Comparison of ENCODE assay signal across 15 mouse cellular contexts in the genomic region with DNA sequence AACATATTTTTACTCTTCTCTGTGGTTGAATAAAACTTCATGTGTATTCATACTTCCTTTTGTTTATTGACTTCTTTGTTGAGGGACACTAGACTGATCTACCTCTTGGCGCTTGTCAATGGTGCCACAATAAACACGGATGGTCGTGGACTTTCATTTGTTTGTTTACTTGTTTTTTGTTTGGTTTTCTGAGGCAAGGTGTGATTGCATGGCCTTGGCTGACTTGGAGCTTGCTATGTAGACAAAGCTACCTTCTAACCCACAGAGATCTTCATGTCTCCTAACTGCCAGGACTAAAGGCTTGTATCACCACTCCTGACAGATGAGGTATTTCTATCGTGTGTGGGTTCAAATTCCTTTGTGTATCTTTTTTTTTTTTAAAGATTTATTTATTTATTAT. TPM values are rescaled to one million over a fixed set of nuclear protein-coding genes. Genes with fewer than 3 reads are reported as not detected.
DNase-seq lines count a peak whose midpoint lies in the region; TF ChIP-seq lines count a peak whose summit lies in the region.
"Had no signal": no experiment of that assay in that cellular context is flagged by ENCODE, and none has a peak within 500 bp of the region (broad histone marks: within the 10 kb centered on the region; RNA-seq: fewer than 3 reads in every experiment).

No protein-coding gene starts in this region.

- WGBS in liver, adult 2 months: 26% methylated on average over 4 of the region's 4 CpGs

- no peak for TF ChIP-seq POLR2A in liver, adult 2 months (IDR thresholded peaks at IDR 0.05; ENCODE audit: extremely low read depth, insufficient read depth, low read length)

- H3K27ac ChIP-seq in liver, adult 2 months (replicated peaks; ENCODE audit: insufficient read depth, low read depth, low read length): no peak overlapping the region

- no peaks in the 10 kb centered on the region for H3K79me2 ChIP-seq in liver, adult 2 months (ENCODE audit: control insufficient read depth, insufficient read depth, low read length)

- H3K36me3 ChIP-seq in liver, adult 2 months (ENCODE audit: control insufficient read depth, insufficient read depth, low read length): no peaks in the 10 kb centered on the region

- H3K4me3 ChIP-seq in liver, adult 2 months (ENCODE audit: insufficient read depth, low read depth, low read length): no peak overlapping the region

- no peak overlapping the region for H3K9ac ChIP-seq in liver, adult 2 months (ENCODE audit: low read depth, low read length)

- peaks cover 13% of the 10 kb centered on the region; the same call in 1 of the 2 replicates for H3K4me1 ChIP-seq in liver, adult 2 months (ENCODE audit: control insufficient read depth, insufficient read depth, low read length)

- H3K27me3 ChIP-seq in liver, adult 2 months (ENCODE audit: control insufficient read depth, insufficient read depth, low read length): no peaks in the 10 kb centered on the region
- H3K27me3 ChIP-seq: CH12.LX, Patski had no signal

- DNase-seq in liver, adult 2 months (ENCODE audit: extremely low read depth, low read depth, low spot score): peak; percentile 90
- DNase-seq in liver: no peak
- DNase-seq: adrenal gland, adult 2 months; adrenal gland, adult 8-10 months; adrenal gland, postnatal 10 days; adrenal gland, postnatal 14 days; adrenal gland, postnatal 25 days; adrenal gland, postnatal 36 days; B cell, adult 2 months; cerebellum, adult 11 months; cerebellum, adult 11-12 months; cerebellum, adult 18-20 months; cerebellum, adult 2 months had no signal

- TF ChIP-seq CTCF in liver, adult 2 months (IDR thresholded peaks at IDR 0.05; ENCODE audit: low read depth, low read length): no peak

RNA-seq across cellular contexts. Expression of a gene that starts 16.9 kb away (rescaled TPM):
- total RNA-seq in liver, adult 2 months (2014; rRNA removed): 6.8 and 7.6 TPM in 2 replicates
- 1.9 and 2.0 TPM in 2 replicates for polyA plus RNA-seq in liver, adult 2 months (2012; rRNA removed)

RNA-seq across cellular contexts. Expression of a gene that starts 20.3 kb away (rescaled TPM):
- total RNA-seq in liver, adult 2 months (2014; rRNA removed): 12.8 and 17.1 TPM in 2 replicates
- polyA plus RNA-seq in liver, adult 2 months (2012; rRNA removed): 2.4 and 3.4 TPM in 2 replicates

RNA-seq across cellular contexts. Expression of a gene that starts 48.8 kb away (rescaled TPM):
- 2.5 and 3.9 TPM in 2 replicates for total RNA-seq in liver, adult 2 months (2014; rRNA removed)
- 0.91 and 1.1 TPM in 2 replicates for polyA plus RNA-seq in liver, adult 2 months (2012; rRNA removed)
